Mouse (Mus musculus): ENCODE measurements around the gene Nr1d1.
A peak's percentile ranks its signal among the peaks of the same experiment; 100 is the strongest.

The Nr1d1 gene

GRCm38 (mm10) chr11:98751221-98751782 lies 23.8 kb downstream of the Nr1d1 start:
- no peak for DNase-seq (ENCODE audit: low spot score)

- no peak for DNase-seq (ENCODE audit: low spot score)
Measured at GRCm38 (mm10) chr11:98750351-98751201, 24.6 kb downstream of the Nr1d1 start.

- DNase-seq (ENCODE audit: low spot score): no peak
Measured at GRCm38 (mm10) chr11:98749716-98750115, 25.4 kb downstream of the Nr1d1 start.

GRCm38 (mm10) chr11:98748506-98749416 lies 26.4 kb downstream of the Nr1d1 start:
- no peak for DNase-seq (ENCODE audit: low spot score)

- no peak for DNase-seq (ENCODE audit: low spot score)
Measured at GRCm38 (mm10) chr11:98747804-98748505, 27.2 kb downstream of the Nr1d1 start.

GRCm38 (mm10) chr11:98746855-98747693 lies 28.1 kb downstream of the Nr1d1 start:
- DNase-seq (ENCODE audit: low spot score): no peak

- no peak for DNase-seq (ENCODE audit: low spot score)
Measured at GRCm38 (mm10) chr11:98745932-98746853, 28.9 kb downstream of the Nr1d1 start.

- DNase-seq (ENCODE audit: low spot score): no peak
Measured at GRCm38 (mm10) chr11:98744456-98745019, 30.6 kb downstream of the Nr1d1 start.

GRCm38 (mm10) chr11:98743655-98744345 lies 31.3 kb downstream of the Nr1d1 start:
- no peak for DNase-seq (ENCODE audit: low spot score)

GRCm38 (mm10) chr11:98742397-98743291 lies 32.5 kb downstream of the Nr1d1 start:
- no peak for DNase-seq (ENCODE audit: low spot score)

GRCm38 (mm10) chr11:98741622-98742396 lies 33.3 kb downstream of the Nr1d1 start:
- DNase-seq (ENCODE audit: low spot score): no peak

GRCm38 (mm10) chr11:98741051-98741620 lies 34.0 kb downstream of the Nr1d1 start:
- no peak for DNase-seq (ENCODE audit: low spot score)

- DNase-seq (ENCODE audit: low spot score): peak; percentile 63
Measured at GRCm38 (mm10) chr11:98740393-98741050, 34.6 kb downstream of the Nr1d1 start, which contains the start of gene Thra. TSS of gene Thra (plus strand) at chr11:98740638.

GRCm38 (mm10) chr11:98740026-98740392 lies 35.1 kb downstream of the Nr1d1 start:
- no peak for DNase-seq (ENCODE audit: low spot score)

GRCm38 (mm10) chr11:98738925-98739324 lies 36.2 kb downstream of the Nr1d1 start:
- no peak for DNase-seq (ENCODE audit: low spot score)

- DNase-seq (ENCODE audit: low spot score): no peak
Measured at GRCm38 (mm10) chr11:98738428-98738911, 36.7 kb downstream of the Nr1d1 start.

All from ovary, postnatal 14 days (tissue).